Mouse (Mus musculus): ENCODE data around the gene Rcvrn. TPM values are rescaled to one million over a fixed set of nuclear protein-coding genes. Genes with fewer than 3 reads are reported as not detected.
A peak's percentile ranks its signal among the peaks of the same experiment; 100 is the strongest.

The Rcvrn gene
- polyA plus RNA-seq, 1 experiment from 2014 or later, result not detected

DNA sequence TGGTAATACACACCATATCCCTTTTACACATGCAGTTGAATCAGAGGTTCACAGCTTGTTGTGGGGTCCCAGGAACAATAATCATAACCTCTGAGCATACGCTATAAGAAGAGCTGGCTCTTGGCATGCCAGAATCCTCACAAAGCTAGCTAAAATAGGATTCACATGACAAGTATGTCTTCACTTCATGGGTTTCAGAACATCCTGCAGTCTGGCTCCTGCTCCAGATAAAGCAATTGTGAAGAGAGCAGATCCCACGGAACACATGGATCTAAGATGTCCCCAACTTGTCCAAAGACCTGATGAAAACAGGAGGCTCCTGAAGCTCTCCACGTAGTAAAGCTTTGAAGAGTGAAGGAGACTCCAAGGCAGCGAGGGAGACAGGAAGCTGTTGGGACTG lies 20.3 kb downstream of the Rcvrn start:
- 0 out of 2 replicates have a peak, but pooled peaks cover 3% of the 10 kb centered on the region for H3K4me1 ChIP-seq (ENCODE audit: insufficient read depth)
- TF ChIP-seq EP300 (IDR thresholded peaks at IDR 0.05; ENCODE audit: low read depth) (no peak), CTCF (IDR thresholded peaks at IDR 0.05; ENCODE audit: low read depth) (no peak)
- H3K36me3 ChIP-seq (replicated peaks; ENCODE audit: insufficient read depth, low read length), result no peaks in the 10 kb centered on the region
- H3K4me2 ChIP-seq (ENCODE audit: low read depth, low read length), result no peak overlapping the region
- H3K4me3 ChIP-seq (ENCODE audit: low read depth, low read length), result no peak overlapping the region
- no peaks in the 10 kb centered on the region for H3K9me3 ChIP-seq (ENCODE audit: low read length)
- ATAC-seq (no peak), DNase-seq (no peak)
- 59% methylated on average over 4 of the region's 4 CpGs for WGBS (ENCODE audit: insufficient replicate concordance)
- H3K9ac ChIP-seq (replicated peaks), result no peak overlapping the region
- no peaks in the 10 kb centered on the region for H3K27me3 ChIP-seq (ENCODE audit: insufficient read depth, low read length)
- no peak overlapping the region for H3K27ac ChIP-seq (ENCODE audit: low read depth)

DNA sequence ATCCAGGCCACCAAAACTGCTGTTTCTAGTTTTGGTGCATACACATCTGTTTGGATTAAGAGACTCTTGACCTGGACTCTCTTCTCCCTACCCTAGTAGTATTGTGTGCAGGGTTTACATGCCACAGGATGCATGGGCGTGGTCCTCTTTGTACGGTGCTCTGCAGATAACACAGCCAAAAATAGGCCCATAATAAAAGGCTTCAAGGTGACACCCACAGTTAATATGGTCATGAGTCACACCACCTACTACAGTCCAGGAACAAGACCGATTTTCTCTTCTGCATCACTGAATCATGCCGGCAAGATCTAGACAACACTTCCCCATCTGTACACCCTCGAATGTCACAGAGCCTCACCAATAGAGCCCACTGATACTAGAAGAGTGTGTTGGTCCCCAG lies 26.4 kb downstream of the Rcvrn start:
- Histone ChIP-seq H3K4me2 (ENCODE audit: low read depth, low read length) (no peak overlapping the region), H3K27me3 (ENCODE audit: insufficient read depth, low read length) (no peaks in the 10 kb centered on the region), H3K9ac (replicated peaks) (no peak overlapping the region), H3K36me3 (replicated peaks; ENCODE audit: insufficient read depth, low read length) (no peaks in the 10 kb centered on the region), H3K4me1 (ENCODE audit: insufficient read depth) (peaks cover 3% of the 10 kb centered on the region; the same call in 1 of the 2 replicates), H3K9me3 (ENCODE audit: low read length) (no peaks in the 10 kb centered on the region), H3K27ac (ENCODE audit: low read depth) (no peak overlapping the region), H3K4me3 (ENCODE audit: low read depth, low read length) (no peak overlapping the region)
- TF ChIP-seq CTCF (IDR thresholded peaks at IDR 0.05; ENCODE audit: low read depth) (no peak), EP300 (IDR thresholded peaks at IDR 0.05; ENCODE audit: low read depth) (no peak)
- WGBS (ENCODE audit: insufficient replicate concordance), result 67% methylated on average over 5 of the region's 5 CpGs
- no peak for ATAC-seq
- no peak for DNase-seq

- peak; percentile 16 for DNase-seq
- Histone ChIP-seq H3K9ac (replicated peaks) (no peak overlapping the region), H3K4me3 (ENCODE audit: low read depth, low read length) (no peak overlapping the region), H3K4me1 (ENCODE audit: insufficient read depth) (peaks cover 8% of the 10 kb centered on the region), H3K9me3 (ENCODE audit: low read length) (no peaks in the 10 kb centered on the region), H3K27me3 (ENCODE audit: insufficient read depth, low read length) (no peaks in the 10 kb centered on the region), H3K27ac (ENCODE audit: low read depth) (no peak overlapping the region), H3K36me3 (replicated peaks; ENCODE audit: insufficient read depth, low read length) (no peaks in the 10 kb centered on the region), H3K4me2 (ENCODE audit: low read depth, low read length) (no peak overlapping the region)
- ATAC-seq, result peak; percentile 84
- TF ChIP-seq CTCF (IDR thresholded peaks at IDR 0.05; ENCODE audit: low read depth), result no peak
- TF ChIP-seq EP300 (IDR thresholded peaks at IDR 0.05; ENCODE audit: low read depth), result no peak
- WGBS (ENCODE audit: insufficient replicate concordance), result 35% methylated on average over 7 of the region's 7 CpGs
These were observed 27.5 kb downstream of the Rcvrn start for GRCm38 (mm10) chr11:67722399-67723156.

GRCm38 (mm10) chr11:67723231-67724013 lies 28.3 kb downstream of the Rcvrn start:
- DNase-seq (no peak), ATAC-seq (no peak)
- H3K4me2 ChIP-seq (ENCODE audit: low read depth, low read length), result no peak overlapping the region
- TF ChIP-seq CTCF (IDR thresholded peaks at IDR 0.05; ENCODE audit: low read depth) (no peak), EP300 (IDR thresholded peaks at IDR 0.05; ENCODE audit: low read depth) (no peak)
- no peaks in the 10 kb centered on the region for H3K36me3 ChIP-seq (replicated peaks; ENCODE audit: insufficient read depth, low read length)
- H3K27me3 ChIP-seq (ENCODE audit: insufficient read depth, low read length), result no peaks in the 10 kb centered on the region
- H3K27ac ChIP-seq (ENCODE audit: low read depth), result no peak overlapping the region
- no peak overlapping the region for H3K9ac ChIP-seq (replicated peaks)
- no peaks in the 10 kb centered on the region for H3K9me3 ChIP-seq (ENCODE audit: low read length)
- H3K4me3 ChIP-seq (ENCODE audit: low read depth, low read length), result no peak overlapping the region
- peaks cover 8% of the 10 kb centered on the region for H3K4me1 ChIP-seq (ENCODE audit: insufficient read depth)
- WGBS (ENCODE audit: insufficient replicate concordance), result 50% methylated on average over 8 of the region's 8 CpGs

GRCm38 (mm10) chr11:67727095-67727494 lies 32.0 kb downstream of the Rcvrn start:
- no peak for DNase-seq
- no peak for ATAC-seq
- no peak overlapping the region for H3K4me2 ChIP-seq (ENCODE audit: low read depth, low read length)
- no peaks in the 10 kb centered on the region for H3K36me3 ChIP-seq (replicated peaks; ENCODE audit: insufficient read depth, low read length)
- no peak for TF ChIP-seq EP300 (IDR thresholded peaks at IDR 0.05; ENCODE audit: low read depth)
- TF ChIP-seq CTCF (IDR thresholded peaks at IDR 0.05; ENCODE audit: low read depth), result no peak
- H3K27me3 ChIP-seq (ENCODE audit: insufficient read depth, low read length), result no peaks in the 10 kb centered on the region
- no peak overlapping the region for H3K4me3 ChIP-seq (ENCODE audit: low read depth, low read length)
- 68% methylated on average over 6 of the region's 6 CpGs for WGBS (ENCODE audit: insufficient replicate concordance)
- H3K4me1 ChIP-seq (ENCODE audit: insufficient read depth), result peaks cover 7% of the 10 kb centered on the region
- H3K27ac ChIP-seq (ENCODE audit: low read depth), result no peak overlapping the region
- no peak overlapping the region for H3K9ac ChIP-seq (replicated peaks)
- no peaks in the 10 kb centered on the region for H3K9me3 ChIP-seq (ENCODE audit: low read length)

DNA sequence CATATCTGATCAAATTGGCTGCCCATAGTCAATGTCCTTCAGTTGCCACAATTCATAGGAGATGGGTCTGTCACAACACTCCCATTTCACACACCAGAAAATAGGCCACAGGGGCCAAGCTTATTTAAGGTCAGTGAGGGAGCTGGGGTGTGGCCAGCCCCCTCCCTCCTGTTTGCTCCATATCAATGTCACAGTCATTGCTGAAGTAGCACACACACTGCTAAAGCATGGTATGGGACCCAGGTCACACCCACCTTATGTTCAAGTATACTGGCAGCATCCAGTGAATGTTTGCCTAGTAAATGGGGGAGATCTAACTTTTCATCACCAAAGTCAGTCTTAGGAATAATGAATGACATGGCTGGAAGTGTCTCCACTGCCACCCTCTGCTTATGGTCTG lies 33.6 kb downstream of the Rcvrn start:
- ATAC-seq (no peak), DNase-seq (no peak)
- Histone ChIP-seq H3K4me3 (ENCODE audit: low read depth, low read length) (no peak overlapping the region), H3K4me1 (ENCODE audit: insufficient read depth) (peaks cover 5% of the 10 kb centered on the region; the same call in 1 of the 2 replicates), H3K9ac (replicated peaks) (no peak overlapping the region), H3K27ac (ENCODE audit: low read depth) (no peak overlapping the region), H3K36me3 (replicated peaks; ENCODE audit: insufficient read depth, low read length) (no peaks in the 10 kb centered on the region), H3K9me3 (ENCODE audit: low read length) (no peaks in the 10 kb centered on the region), H3K4me2 (ENCODE audit: low read depth, low read length) (no peak overlapping the region), H3K27me3 (ENCODE audit: insufficient read depth, low read length) (no peaks in the 10 kb centered on the region)
- no peak for TF ChIP-seq EP300 (IDR thresholded peaks at IDR 0.05; ENCODE audit: low read depth)

All from liver, postnatal 0 days (tissue).